Mouse (Mus musculus): ENCODE results near the gene Adrm1. TPM values are rescaled to one million over a fixed set of nuclear protein-coding genes. Genes with fewer than 3 reads are reported as not detected.
A peak's percentile ranks its signal among the peaks of the same experiment; 100 is the strongest.

The Adrm1 gene
- polyA plus RNA-seq, 1 experiment: 54.3 TPM

GRCm38 (mm10) chr2:180208976-180209375 is 37.7 kb downstream of the Adrm1 start:
- Histone ChIP-seq H3K27ac (ENCODE audit: insufficient read depth, low read length) (no peak overlapping the region), H3K4me1 (ENCODE audit: control insufficient read depth, insufficient read depth, low read length) (no peaks in the 10 kb centered on the region), H3K4me3 (ENCODE audit: low read depth, low read length) (no peak overlapping the region), H3K9me3 (replicated peaks; ENCODE audit: control insufficient read depth, insufficient read depth, low read length, poor library complexity, severe bottlenecking) (no peaks in the 10 kb centered on the region), H3K9ac (ENCODE audit: low read depth, poor library complexity, severe bottlenecking) (no peak overlapping the region), H3K36me3 (ENCODE audit: control insufficient read depth, insufficient read depth, low read length, poor library complexity, severe bottlenecking) (peaks cover 26% of the 10 kb centered on the region), H3K27me3 (ENCODE audit: control insufficient read depth, insufficient read depth, low read length, poor library complexity, severe bottlenecking) (no peaks in the 10 kb centered on the region)
- TF ChIP-seq EP300 (IDR thresholded peaks at IDR 0.05; ENCODE audit: insufficient read depth, low read depth, low read length) (no peak), CTCF (IDR thresholded peaks at IDR 0.05; ENCODE audit: low read depth, low read length) (no peak), POLR2A (IDR thresholded peaks at IDR 0.05; ENCODE audit: insufficient read depth, low read length) (no peak)

DNA sequence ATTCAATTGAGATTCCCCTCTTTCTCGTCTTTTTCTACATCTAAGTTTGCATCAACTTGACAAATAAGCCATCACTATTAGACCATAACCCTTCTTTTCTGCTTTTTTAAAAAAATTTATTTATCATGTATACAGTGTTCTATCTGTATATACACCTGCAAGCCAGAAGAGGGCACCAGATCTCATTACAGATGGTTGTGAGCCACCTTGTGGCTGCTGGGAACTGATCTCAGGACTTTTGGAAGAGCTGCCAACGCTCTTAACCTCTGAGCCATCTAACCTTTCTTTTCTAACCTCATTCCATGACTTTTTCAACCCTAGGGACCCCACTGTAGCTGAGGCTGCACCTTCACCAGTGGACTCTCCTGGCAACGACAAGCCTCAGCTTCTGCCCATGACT is 41.0 kb downstream of the Adrm1 start:
- Histone ChIP-seq H3K4me1 (ENCODE audit: control insufficient read depth, insufficient read depth, low read length) (peaks cover 6% of the 10 kb centered on the region), H3K27ac (ENCODE audit: insufficient read depth, low read length) (no peak overlapping the region), H3K36me3 (ENCODE audit: control insufficient read depth, insufficient read depth, low read length, poor library complexity, severe bottlenecking) (peaks cover 5% of the 10 kb centered on the region; the same call in 1 of the 2 replicates), H3K9me3 (replicated peaks; ENCODE audit: control insufficient read depth, insufficient read depth, low read length, poor library complexity, severe bottlenecking) (no peaks in the 10 kb centered on the region), H3K27me3 (ENCODE audit: control insufficient read depth, insufficient read depth, low read length, poor library complexity, severe bottlenecking) (no peaks in the 10 kb centered on the region), H3K9ac (ENCODE audit: low read depth, poor library complexity, severe bottlenecking) (no peak overlapping the region), H3K4me3 (ENCODE audit: low read depth, low read length) (no peak overlapping the region)
- TF ChIP-seq CTCF (IDR thresholded peaks at IDR 0.05; ENCODE audit: low read depth, low read length) (peak; percentile 11), EP300 (IDR thresholded peaks at IDR 0.05; ENCODE audit: insufficient read depth, low read depth, low read length) (no peak)

- Histone ChIP-seq H3K27ac (ENCODE audit: insufficient read depth, low read length) (no peak overlapping the region), H3K4me1 (ENCODE audit: control insufficient read depth, insufficient read depth, low read length) (peaks cover 19% of the 10 kb centered on the region), H3K9me3 (replicated peaks; ENCODE audit: control insufficient read depth, insufficient read depth, low read length, poor library complexity, severe bottlenecking) (no peaks in the 10 kb centered on the region), H3K4me3 (ENCODE audit: low read depth, low read length) (no peak overlapping the region), H3K27me3 (ENCODE audit: control insufficient read depth, insufficient read depth, low read length, poor library complexity, severe bottlenecking) (no peaks in the 10 kb centered on the region), H3K9ac (ENCODE audit: low read depth, poor library complexity, severe bottlenecking) (no peak overlapping the region), H3K36me3 (ENCODE audit: control insufficient read depth, insufficient read depth, low read length, poor library complexity, severe bottlenecking) (peaks cover 5% of the 10 kb centered on the region; the same call in 1 of the 2 replicates)
- TF ChIP-seq CTCF (IDR thresholded peaks at IDR 0.05; ENCODE audit: low read depth, low read length) (no peak), POLR2A (IDR thresholded peaks at IDR 0.05; ENCODE audit: insufficient read depth, low read length) (no peak), EP300 (IDR thresholded peaks at IDR 0.05; ENCODE audit: insufficient read depth, low read depth, low read length) (no peak)
Measured at GRCm38 (mm10) chr2:180214352-180214978, 43.2 kb downstream of the Adrm1 start.

GRCm38 (mm10) chr2:180215011-180215461 is 43.8 kb downstream of the Adrm1 start:
- no peak overlapping the region for H3K27ac ChIP-seq (ENCODE audit: insufficient read depth, low read length)
- H3K4me1 ChIP-seq (ENCODE audit: control insufficient read depth, insufficient read depth, low read length): peaks cover 22% of the 10 kb centered on the region
- no peaks in the 10 kb centered on the region for H3K9me3 ChIP-seq (replicated peaks; ENCODE audit: control insufficient read depth, insufficient read depth, low read length, poor library complexity, severe bottlenecking)

GRCm38 (mm10) chr2:180215951-180216350 is 44.7 kb downstream of the Adrm1 start:
- Histone ChIP-seq H3K27ac (ENCODE audit: insufficient read depth, low read length) (no peak overlapping the region), H3K4me1 (ENCODE audit: control insufficient read depth, insufficient read depth, low read length) (peaks cover 24% of the 10 kb centered on the region), H3K36me3 (ENCODE audit: control insufficient read depth, insufficient read depth, low read length, poor library complexity, severe bottlenecking) (peaks cover 5% of the 10 kb centered on the region; the same call in 1 of the 2 replicates), H3K4me3 (ENCODE audit: low read depth, low read length) (no peak overlapping the region), H3K9me3 (replicated peaks; ENCODE audit: control insufficient read depth, insufficient read depth, low read length, poor library complexity, severe bottlenecking) (no peaks in the 10 kb centered on the region), H3K9ac (ENCODE audit: low read depth, poor library complexity, severe bottlenecking) (no peak overlapping the region), H3K27me3 (ENCODE audit: control insufficient read depth, insufficient read depth, low read length, poor library complexity, severe bottlenecking) (no peaks in the 10 kb centered on the region)
- TF ChIP-seq POLR2A (IDR thresholded peaks at IDR 0.05; ENCODE audit: insufficient read depth, low read length) (no peak), EP300 (IDR thresholded peaks at IDR 0.05; ENCODE audit: insufficient read depth, low read depth, low read length) (no peak), CTCF (IDR thresholded peaks at IDR 0.05; ENCODE audit: low read depth, low read length) (no peak)

More at GRCm38 (mm10) chr2:180215011-180215461, 43.8 kb downstream of the Adrm1 start:
- peaks cover 5% of the 10 kb centered on the region; the same call in 1 of the 2 replicates for H3K36me3 ChIP-seq (ENCODE audit: control insufficient read depth, insufficient read depth, low read length, poor library complexity, severe bottlenecking)
- H3K9ac ChIP-seq (ENCODE audit: low read depth, poor library complexity, severe bottlenecking): no peak overlapping the region
- TF ChIP-seq EP300 (IDR thresholded peaks at IDR 0.05; ENCODE audit: insufficient read depth, low read depth, low read length) (no peak), POLR2A (IDR thresholded peaks at IDR 0.05; ENCODE audit: insufficient read depth, low read length) (no peak), CTCF (IDR thresholded peaks at IDR 0.05; ENCODE audit: low read depth, low read length) (no peak)
- H3K27me3 ChIP-seq (ENCODE audit: control insufficient read depth, insufficient read depth, low read length, poor library complexity, severe bottlenecking): no peaks in the 10 kb centered on the region
- no peak overlapping the region for H3K4me3 ChIP-seq (ENCODE audit: low read depth, low read length)

DNA sequence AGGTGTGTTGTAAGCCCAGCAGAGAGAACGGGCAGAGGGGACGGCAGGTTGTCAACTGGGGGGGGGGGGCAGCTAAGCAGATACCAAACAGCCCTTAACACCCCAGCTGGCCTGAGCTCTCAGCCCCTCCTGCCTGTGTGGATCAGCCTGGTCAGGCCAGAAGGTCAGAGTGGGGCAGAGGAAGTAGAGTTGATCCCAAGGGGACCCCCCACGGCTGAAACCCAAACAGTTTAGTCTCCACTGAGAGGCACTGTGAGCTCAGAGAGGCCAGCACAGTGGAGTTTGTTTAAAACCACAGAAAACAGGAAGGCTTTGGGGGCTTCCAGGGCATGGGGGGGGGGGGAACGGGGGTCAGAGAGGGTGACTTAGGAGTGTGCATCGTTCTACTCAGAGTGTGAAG is 45.6 kb downstream of the Adrm1 start:
- Histone ChIP-seq H3K9me3 (replicated peaks; ENCODE audit: control insufficient read depth, insufficient read depth, low read length, poor library complexity, severe bottlenecking) (no peaks in the 10 kb centered on the region), H3K4me3 (ENCODE audit: low read depth, low read length) (no peak overlapping the region), H3K36me3 (ENCODE audit: control insufficient read depth, insufficient read depth, low read length, poor library complexity, severe bottlenecking) (peaks cover 5% of the 10 kb centered on the region), H3K27ac (ENCODE audit: insufficient read depth, low read length) (no peak overlapping the region), H3K9ac (ENCODE audit: low read depth, poor library complexity, severe bottlenecking) (no peak overlapping the region), H3K27me3 (ENCODE audit: control insufficient read depth, insufficient read depth, low read length, poor library complexity, severe bottlenecking) (no peaks in the 10 kb centered on the region), H3K4me1 (ENCODE audit: control insufficient read depth, insufficient read depth, low read length) (peaks cover 32% of the 10 kb centered on the region)
- TF ChIP-seq CTCF (IDR thresholded peaks at IDR 0.05; ENCODE audit: low read depth, low read length) (no peak), POLR2A (IDR thresholded peaks at IDR 0.05; ENCODE audit: insufficient read depth, low read length) (no peak), EP300 (IDR thresholded peaks at IDR 0.05; ENCODE audit: insufficient read depth, low read depth, low read length) (no peak)

Data from ES-Bruce4 (cell line).